Mouse (Mus musculus) intestine, embryonic 15.5 days (tissue): ENCODE measurements around the gene Ccdc138. TPM values are rescaled to one million over a fixed set of nuclear protein-coding genes. Genes with fewer than 3 reads are reported as not detected.

ENCODE experiments used
- ATAC-seq: fragments of 200-750 bp; cut with Nextera tagmentation; 2 replicates; pipeline ENCODE4 v1.8.0; 2017; ENCODE audit warnings: moderate TSS enrichment, moderate library complexity
- H3K27ac ChIP-seq: fragments of 300-500 bp; sonication (generic); 2 replicates; pipeline ENCODE4 v1.5.1; 2015; ENCODE audit warnings: mild to moderate bottlenecking, inconsistent platforms
- H3K27me3 ChIP-seq: fragments of 300-500 bp; sonication (generic); replicated peaks from 2 replicates; pipeline ENCODE4 v1.6.1; 2015; ENCODE audit warnings: inconsistent platforms
- H3K36me3 ChIP-seq: fragments of 300-500 bp; sonication (generic); 2 replicates; pipeline ENCODE4 v1.6.1; 2015; ENCODE audit warnings: inconsistent platforms
- H3K4me1 ChIP-seq: fragments of 300-500 bp; sonication (generic); replicated peaks from 2 replicates; pipeline ENCODE4 v1.6.1; 2015; ENCODE audit warnings: inconsistent platforms
- H3K4me2 ChIP-seq: fragments of 300-500 bp; sonication (generic); replicated peaks from 2 replicates; pipeline ENCODE4 v1.6.1; 2015; ENCODE audit warnings: mild to moderate bottlenecking, inconsistent platforms
- H3K4me3 ChIP-seq: fragments of 300-500 bp; sonication (generic); replicated peaks from 2 replicates; pipeline ENCODE4 v1.5.1; 2015; ENCODE audit warnings: inconsistent platforms
- H3K9ac ChIP-seq: fragments of 300-500 bp; sonication (generic); 2 replicates; pipeline ENCODE4 v1.6.1; 2015; ENCODE audit warnings: inconsistent platforms
- H3K9me3 ChIP-seq: fragments of 300-500 bp; sonication (generic); 2 replicates; pipeline ENCODE4 v1.6.1; 2016; ENCODE audit warnings: inconsistent platforms
- WGBS: fragments of 180-500 bp; shearing (Covaris S2); methylation state at CpG from one replicate; pipeline ENCODE4 v1.1.7; 2015; 5-methylcytosine and 5-hydroxymethylcytosine counted together
- polyA plus RNA-seq: library from polyadenylated mRNA; unstranded; fragments of >200 nt; fragmentation: Nextera tagmentation; extraction: Ambion mirVana; gene quantifications from 2 replicates; pipeline ENCODE4 v1.2.1, GENCODE M21; 2015

Gene Ccdc138
- polyA plus RNA-seq, 1 experiment from 2014 or later, result 7.3 TPM

DNA sequence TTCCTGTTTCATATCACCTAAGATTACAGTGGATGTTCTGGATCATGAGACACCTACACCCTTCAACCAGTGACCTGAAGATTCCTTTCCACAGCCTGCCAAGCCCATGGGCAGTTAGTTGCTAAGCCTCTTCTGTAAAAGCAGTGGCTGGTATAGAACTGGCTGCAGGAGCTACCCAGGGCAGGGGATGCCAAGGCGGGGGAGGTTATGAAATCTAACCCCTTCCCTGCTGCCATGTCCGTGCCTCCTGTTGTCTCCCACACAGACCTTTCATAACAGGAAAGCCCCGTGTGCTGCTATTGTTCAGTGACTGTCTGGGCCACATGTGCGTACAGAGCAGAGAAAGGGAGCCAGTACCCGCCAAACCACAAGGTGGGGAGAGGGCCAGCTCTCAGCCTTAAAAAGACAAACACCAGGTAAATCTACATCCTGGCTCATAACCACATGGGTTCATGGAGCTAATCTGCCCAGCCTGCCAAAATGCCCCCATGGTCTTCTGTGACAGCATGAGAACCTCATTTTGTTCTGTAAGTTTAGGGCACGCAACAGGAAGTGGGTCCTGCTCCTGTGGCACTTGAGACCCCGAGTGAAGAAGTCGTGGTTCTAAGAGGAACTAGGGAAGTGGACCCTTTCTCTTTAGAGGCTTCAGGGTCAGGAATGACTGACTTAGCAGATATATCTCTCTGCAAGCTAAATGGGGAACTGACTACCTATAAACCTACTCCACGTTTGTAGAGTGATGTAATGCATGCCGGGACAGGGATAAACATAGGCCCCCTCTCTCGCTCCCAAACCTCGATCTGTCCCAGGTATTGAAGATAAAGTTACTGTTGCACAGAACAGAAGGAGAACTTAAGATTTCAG lies 127.3 kb downstream of the Ccdc138 start:
- no peak overlapping the region for H3K4me2 ChIP-seq
- H3K36me3 ChIP-seq, result no peaks in the 10 kb centered on the region
- H3K4me1 ChIP-seq, result no peaks in the 10 kb centered on the region
- H3K9me3 ChIP-seq, result no peaks in the 10 kb centered on the region
- H3K27me3 ChIP-seq, result no peaks in the 10 kb centered on the region
- H3K9ac ChIP-seq, result no peak overlapping the region
- ATAC-seq, result no peak
- H3K4me3 ChIP-seq, result no peak overlapping the region
- no peak overlapping the region for H3K27ac ChIP-seq
- WGBS, result 60% methylated on average over 12 of the region's 12 CpGs

Other genes starting within 250 kb of the Ccdc138 start
- gene Gcc2, start 242.5 kb upstream of the Ccdc138 start, polyA plus RNA-seq, result 75.3 and 85.5 TPM in 2 replicates
- gene Lims1, start 174.5 kb upstream of the Ccdc138 start, polyA plus RNA-seq, result 131 and 143 TPM in 2 replicates
- gene Ranbp2, start 51.0 kb upstream of the Ccdc138 start, polyA plus RNA-seq, result 19.9 and 23.1 TPM in 2 replicates
- gene Edar, start 177.7 kb downstream of the Ccdc138 start, polyA plus RNA-seq, result 0.33 TPM in 2 replicates
- not detected in 2 replicates for gene Gm17542, start 220.3 kb downstream of the Ccdc138 start, polyA plus RNA-seq